Mouse (Mus musculus) heart, embryonic 16.5 days (tissue): ENCODE measurements around the gene 4930524B15Rik. TPM values are rescaled to one million over a fixed set of nuclear protein-coding genes. Genes with fewer than 3 reads are reported as not detected.
"Not testable (repeated sequence)": the region's sequence is repeated elsewhere in the genome, so short reads cannot be mapped to it uniquely, and the experiment has no call there.

Experiments
- ATAC-seq: fragments of 200-750 bp; cut with Nextera tagmentation; replicated peaks from 2 replicates; pipeline ENCODE4 v1.8.0; 2017; ENCODE audit warnings: moderate number of reproducible peaks; ENCODE audit not compliant: insufficient read depth, low FRiP score; ENCODE audit errors: extremely low read depth
- H3K27ac ChIP-seq: fragments of 300-500 bp; sonication (generic); 2 replicates; pipeline ENCODE4 v1.5.1; 2014; ENCODE audit warnings: mild to moderate bottlenecking, low read length, control low read depth, moderate library complexity
- H3K27me3 ChIP-seq: fragments of 300-500 bp; sonication (generic); 2 replicates; pipeline ENCODE4 v1.6.1; 2014; ENCODE audit warnings: low read length, mixed read lengths; ENCODE audit not compliant: control insufficient read depth, insufficient read depth
- H3K36me3 ChIP-seq: fragments of 300-500 bp; sonication (generic); 2 replicates; pipeline ENCODE4 v1.6.1; 2014; ENCODE audit not compliant: control insufficient read depth, insufficient read depth
- H3K4me1 ChIP-seq: fragments of 300-500 bp; sonication (generic); 2 replicates; pipeline ENCODE4 v1.6.1; 2014; ENCODE audit warnings: low read length, mixed read lengths; ENCODE audit not compliant: control insufficient read depth, insufficient read depth
- H3K4me2 ChIP-seq: fragments of 300-500 bp; sonication (generic); 2 replicates; pipeline ENCODE4 v1.6.1; 2014; ENCODE audit warnings: low read depth, mild to moderate bottlenecking, control low read depth, low read length
- H3K4me3 ChIP-seq: fragments of 300-500 bp; sonication (generic); 2 replicates; pipeline ENCODE4 v1.5.1; 2014; ENCODE audit warnings: mild to moderate bottlenecking, control low read depth, low read length
- H3K9ac ChIP-seq: fragments of 300-500 bp; sonication (generic); 2 replicates; pipeline ENCODE4 v1.6.1; 2014; ENCODE audit warnings: low read length, control low read depth
- H3K9me3 ChIP-seq: fragments of 300-500 bp; sonication (generic); replicated peaks from 2 replicates; pipeline ENCODE4 v1.6.1; 2016; ENCODE audit warnings: low read length; ENCODE audit not compliant: control insufficient read depth
- WGBS: fragments of 180-500 bp; shearing (Covaris S2); extraction: QIAGEN DNeasy Blood & Tissue Kit; methylation state at CpG from one replicate; pipeline ENCODE4 v1.1.7; 2014; 5-methylcytosine and 5-hydroxymethylcytosine counted together
- polyA plus RNA-seq: library from polyadenylated mRNA; unstranded; fragments of >200 nt; fragmentation: Nextera tagmentation; extraction: Ambion mirVana; gene quantifications from 2 replicates; pipeline ENCODE4 v1.2.1, GENCODE M21; 2015

The 4930524B15Rik gene
- polyA plus RNA-seq, 1 experiment from 2014 or later, result not detected

- WGBS, result 20% methylated on average over 15 of the region's 15 CpGs
- peak overlapping the region; percentile 61 for H3K4me2 ChIP-seq
- no peak overlapping the region for H3K27ac ChIP-seq
- peaks cover 7% of the 10 kb centered on the region for H3K4me1 ChIP-seq
- H3K36me3 ChIP-seq, result no peaks in the 10 kb centered on the region
- H3K27me3 ChIP-seq, result no peaks in the 10 kb centered on the region; the same call in 1 of the 2 replicates
- peak; percentile 30; the same call in 1 of the 2 replicates for ATAC-seq
- H3K9ac ChIP-seq, result peak overlapping the region; percentile 42
- no peaks in the 10 kb centered on the region for H3K9me3 ChIP-seq
- peak overlapping the region; percentile 49 for H3K4me3 ChIP-seq
Observed at GRCm38 (mm10) chr11:31948462-31949330, 16.7 kb upstream of the 4930524B15Rik start.

- peak overlapping the region; percentile 49 for H3K4me3 ChIP-seq
- H3K4me1 ChIP-seq, result peaks cover 7% of the 10 kb centered on the region
- no peaks in the 10 kb centered on the region; the same call in 1 of the 2 replicates for H3K27me3 ChIP-seq
- WGBS, result 2% methylated on average over 17 of the region's 17 CpGs
- peak overlapping the region; percentile 61 for H3K4me2 ChIP-seq
- peak; percentile 74 for ATAC-seq
- no peak overlapping the region for H3K27ac ChIP-seq
- H3K36me3 ChIP-seq, result no peaks in the 10 kb centered on the region
- H3K9me3 ChIP-seq, result no peaks in the 10 kb centered on the region
- H3K9ac ChIP-seq, result peak overlapping the region; percentile 45
Observed at GRCm38 (mm10) chr11:31949331-31949785, 16.0 kb upstream of the 4930524B15Rik start.

- Histone ChIP-seq H3K36me3 (no peaks in the 10 kb centered on the region), H3K27ac (no peak overlapping the region), H3K9ac (no peak overlapping the region), H3K4me3 (no peak overlapping the region), H3K9me3 (no peaks in the 10 kb centered on the region), H3K27me3 (no peaks in the 10 kb centered on the region), H3K4me2 (no peak overlapping the region), H3K4me1 (no peaks in the 10 kb centered on the region)
- ATAC-seq, result no peak
Observed at GRCm38 (mm10) chr11:31960071-31960470, 5.3 kb upstream of the 4930524B15Rik start.

GRCm38 (mm10) chr11:31963993-31964392 lies 1.4 kb upstream of the 4930524B15Rik start:
- Histone ChIP-seq H3K4me1 (no peaks in the 10 kb centered on the region), H3K27ac (no peak overlapping the region), H3K9ac (no peak overlapping the region), H3K27me3 (no peaks in the 10 kb centered on the region), H3K4me3 (no peak overlapping the region), H3K4me2 (no peak overlapping the region), H3K9me3 (no peaks in the 10 kb centered on the region), H3K36me3 (no peaks in the 10 kb centered on the region)
- no peak for ATAC-seq
- WGBS, result 96% methylated on average over 1 of the region's 1 CpGs

- ATAC-seq, result no peak
Observed at GRCm38 (mm10) chr11:31974132-31974531, 8.7 kb downstream of the 4930524B15Rik start.

GRCm38 (mm10) chr11:31974826-31975225 lies 9.4 kb downstream of the 4930524B15Rik start:
- H3K4me3 ChIP-seq, result no peak overlapping the region
- H3K27me3 ChIP-seq, result no peaks in the 10 kb centered on the region
- H3K4me2 ChIP-seq, result no peak overlapping the region
- no peak overlapping the region for H3K27ac ChIP-seq
- ATAC-seq, result no peak
- 39% methylated on average over 8 of the region's 8 CpGs for WGBS
- no peaks in the 10 kb centered on the region for H3K4me1 ChIP-seq
- no peak overlapping the region for H3K9ac ChIP-seq
- H3K9me3 ChIP-seq, result peaks cover 5% of the 10 kb centered on the region
- no peaks in the 10 kb centered on the region for H3K36me3 ChIP-seq

More at GRCm38 (mm10) chr11:31974132-31974531, 8.7 kb downstream of the 4930524B15Rik start:
- no peak overlapping the region for H3K4me3 ChIP-seq
- H3K9me3 ChIP-seq, result no peaks in the 10 kb centered on the region
- H3K4me1 ChIP-seq, result no peaks in the 10 kb centered on the region
- H3K36me3 ChIP-seq, result no peaks in the 10 kb centered on the region
- WGBS, result 68% methylated on average over 4 of the region's 4 CpGs
- no peak overlapping the region for H3K27ac ChIP-seq
- H3K4me2 ChIP-seq, result no peak overlapping the region
- no peak overlapping the region for H3K9ac ChIP-seq
- H3K27me3 ChIP-seq, result no peaks in the 10 kb centered on the region

GRCm38 (mm10) chr11:31975678-31976077 lies 10.3 kb downstream of the 4930524B15Rik start:
- Histone ChIP-seq H3K4me1 (no peaks in the 10 kb centered on the region), H3K4me2 (no peak overlapping the region), H3K27ac (no peak overlapping the region), H3K9ac (no peak overlapping the region), H3K4me3 (no peak overlapping the region), H3K9me3 (peaks cover 8% of the 10 kb centered on the region), H3K36me3 (no peaks in the 10 kb centered on the region), H3K27me3 (no peaks in the 10 kb centered on the region)
- ATAC-seq, result no peak
- WGBS, result 75% methylated on average over 5 of the region's 5 CpGs

GRCm38 (mm10) chr11:31976137-31976536 lies 10.7 kb downstream of the 4930524B15Rik start:
- 54% methylated on average over 5 of the region's 5 CpGs for WGBS
- Histone ChIP-seq H3K9ac (no peak overlapping the region), H3K4me3 (no peak overlapping the region), H3K9me3 (peaks cover 8% of the 10 kb centered on the region), H3K27ac (no peak overlapping the region), H3K36me3 (no peaks in the 10 kb centered on the region), H3K4me1 (no peaks in the 10 kb centered on the region), H3K4me2 (no peak overlapping the region), H3K27me3 (no peaks in the 10 kb centered on the region)
- ATAC-seq, result no peak

- H3K9me3 ChIP-seq, H3K27me3 ChIP-seq, H3K9ac ChIP-seq, H3K4me3 ChIP-seq, H3K4me2 ChIP-seq, H3K4me1 ChIP-seq, ATAC-seq, H3K36me3 ChIP-seq, H3K27ac ChIP-seq: not testable (repeated sequence)
- 88% methylated on average over 5 of the region's 5 CpGs for WGBS
Observed at GRCm38 (mm10) chr11:31980089-31980488, 14.7 kb downstream of the 4930524B15Rik start.
